Mouse (Mus musculus) hindbrain, postnatal 0 days (tissue): ENCODE measurements around the gene Syt1. TPM values are rescaled to one million over a fixed set of nuclear protein-coding genes. Genes with fewer than 3 reads are reported as not detected.

Source experiments
- ATAC-seq: fragments of 200-750 bp; cut with Nextera tagmentation; 2 replicates; pipeline ENCODE4 v1.8.0; 2017; ENCODE audit warnings: mild to moderate bottlenecking, moderate TSS enrichment, moderate library complexity
- DNase-seq: peaks from one replicate; pipeline ENCODE4 v3.0.0-alpha.2; 2015; ENCODE audit warnings: low spot score
- H3K27ac ChIP-seq: fragments of 300-500 bp; sonication (generic); 2 replicates; pipeline ENCODE4 v1.5.1; 2014; ENCODE audit warnings: mild to moderate bottlenecking
- H3K27me3 ChIP-seq: fragments of 300-500 bp; sonication (generic); 2 replicates; pipeline ENCODE4 v1.6.1; 2014; ENCODE audit warnings: low read length, mixed read lengths; ENCODE audit not compliant: insufficient read depth
- H3K36me3 ChIP-seq: fragments of 300-500 bp; sonication (generic); 2 replicates; pipeline ENCODE4 v1.6.1; 2014; ENCODE audit warnings: low read length, mixed read lengths; ENCODE audit not compliant: insufficient read depth
- H3K4me1 ChIP-seq: fragments of 300-500 bp; sonication (generic); 2 replicates; pipeline ENCODE4 v1.6.1; 2014; ENCODE audit warnings: antibody characterized with exemption, low read length, mixed read lengths; ENCODE audit not compliant: insufficient read depth
- H3K4me2 ChIP-seq: fragments of 300-500 bp; sonication (generic); 2 replicates; pipeline ENCODE4 v1.6.1; 2014; ENCODE audit warnings: low read depth, mild to moderate bottlenecking, low read length, moderate library complexity, mixed read lengths
- H3K4me3 ChIP-seq: fragments of 300-500 bp; sonication (generic); 2 replicates; pipeline ENCODE4 v1.5.1; 2014; ENCODE audit warnings: low read length
- H3K9ac ChIP-seq: fragments of 300-500 bp; sonication (generic); replicated peaks from 2 replicates; pipeline ENCODE4 v1.6.1; 2014; ENCODE audit warnings: mild to moderate bottlenecking, low read length, moderate library complexity, mixed read lengths
- H3K9me3 ChIP-seq: fragments of 300-500 bp; sonication (generic); 2 replicates; pipeline ENCODE4 v1.6.1; 2016; ENCODE audit warnings: low read length, mixed read lengths
- CTCF ChIP-seq: IDR thresholded peaks from 2 replicates; pipeline ENCODE4 v1.5.1; 2016; ENCODE audit warnings: antibody characterized with exemption, control low read depth, low read depth
- WGBS: fragments of 180-500 bp; shearing (Covaris S2); extraction: QIAGEN DNeasy Blood & Tissue Kit; methylation state at CpG from one replicate; pipeline ENCODE4 v1.1.7; 2014; 5-methylcytosine and 5-hydroxymethylcytosine counted together
- polyA plus RNA-seq: library from polyadenylated mRNA; unstranded; fragments of >200 nt; fragmentation: Nextera tagmentation; extraction: Ambion mirVana; gene quantifications from 2 replicates; pipeline ENCODE4 v1.2.1, GENCODE M21; 2015
- total RNA-seq: library from RNA; depleted of rRNA; stranded (reverse); fragments of >200 nt; gene quantifications from 2 replicates; pipeline ENCODE4 v1.2.3, GENCODE M21; 2014

Syt1 gene
- total and polyA plus RNA-seq, 2 experiments from 2014 or later: 96.1 to 147 TPM

GRCm38 (mm10) chr10:108534112-108534511, 476.7 kb downstream of the Syt1 start:
- no peak overlapping the region for H3K9ac ChIP-seq
- 76% methylated on average over 4 of the region's 4 CpGs for WGBS
- no peak overlapping the region for H3K4me3 ChIP-seq
- TF ChIP-seq CTCF: no peak
- H3K4me1 ChIP-seq: no peaks in the 10 kb centered on the region
- no peaks in the 10 kb centered on the region for H3K9me3 ChIP-seq
- no peak overlapping the region for H3K27ac ChIP-seq
- no peaks in the 10 kb centered on the region for H3K27me3 ChIP-seq
- no peaks in the 10 kb centered on the region for H3K36me3 ChIP-seq
- no peak for ATAC-seq
- no peak overlapping the region for H3K4me2 ChIP-seq
- DNase-seq: no peak

- Histone ChIP-seq H3K27ac (no peak overlapping the region), H3K27me3 (no peaks in the 10 kb centered on the region), H3K4me2 (no peak overlapping the region), H3K36me3 (no peaks in the 10 kb centered on the region), H3K4me1 (no peaks in the 10 kb centered on the region), H3K9ac (no peak overlapping the region), H3K9me3 (no peaks in the 10 kb centered on the region), H3K4me3 (no peak overlapping the region)
- TF ChIP-seq CTCF: no peak
- DNase-seq: no peak
- no peak for ATAC-seq
- WGBS: 83% methylated on average over 11 of the region's 11 CpGs
These were observed 477.9 kb downstream of the Syt1 start for GRCm38 (mm10) chr10:108532916-108533315.

DNA sequence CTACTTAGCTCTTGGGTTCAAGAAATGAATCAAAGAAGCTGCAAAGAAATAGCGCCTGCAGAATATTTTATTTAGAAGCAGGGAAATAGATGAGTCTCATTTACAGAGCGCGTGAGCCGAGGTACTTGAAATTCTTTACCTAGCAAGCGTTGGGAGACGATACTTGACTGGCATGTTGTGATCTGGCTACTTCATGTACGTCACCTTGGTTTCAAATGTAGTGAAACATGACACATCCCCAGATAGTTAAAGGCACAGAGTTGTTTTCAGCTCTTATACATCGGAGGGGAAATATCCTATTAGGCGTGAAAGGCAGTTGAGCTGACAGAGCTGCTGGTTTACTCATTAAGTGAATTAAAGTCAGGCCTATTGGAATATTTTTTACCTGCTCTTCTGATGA, 478.5 kb downstream of the Syt1 start:
- Histone ChIP-seq H3K4me2 (no peak overlapping the region), H3K27me3 (no peaks in the 10 kb centered on the region), H3K4me3 (no peak overlapping the region), H3K36me3 (no peaks in the 10 kb centered on the region), H3K9ac (no peak overlapping the region), H3K9me3 (no peaks in the 10 kb centered on the region), H3K27ac (no peak overlapping the region), H3K4me1 (no peaks in the 10 kb centered on the region)
- DNase-seq (no peak), ATAC-seq (no peak)
- 81% methylated on average over 9 of the region's 9 CpGs for WGBS
- no peak for TF ChIP-seq CTCF

- H3K4me3 ChIP-seq: no peak overlapping the region
- no peak for DNase-seq
- no peaks in the 10 kb centered on the region for H3K27me3 ChIP-seq
- H3K9ac ChIP-seq: no peak overlapping the region
- no peaks in the 10 kb centered on the region for H3K36me3 ChIP-seq
- H3K27ac ChIP-seq: no peak overlapping the region
- H3K9me3 ChIP-seq: no peaks in the 10 kb centered on the region
- ATAC-seq: no peak
- 43% methylated on average over 4 of the region's 4 CpGs for WGBS
- no peak overlapping the region for H3K4me2 ChIP-seq
- H3K4me1 ChIP-seq: no peaks in the 10 kb centered on the region
- TF ChIP-seq CTCF: no peak
These were observed 479.1 kb downstream of the Syt1 start for GRCm38 (mm10) chr10:108531641-108532040.

- no peaks in the 10 kb centered on the region for H3K36me3 ChIP-seq
- no peaks in the 10 kb centered on the region for H3K4me1 ChIP-seq
- no peaks in the 10 kb centered on the region for H3K9me3 ChIP-seq
- H3K4me3 ChIP-seq: no peak overlapping the region
- ATAC-seq (no peak), DNase-seq (no peak)
- 52% methylated on average over 4 of the region's 4 CpGs for WGBS
- TF ChIP-seq CTCF: no peak
- no peak overlapping the region for H3K9ac ChIP-seq
- no peak overlapping the region for H3K27ac ChIP-seq
- H3K4me2 ChIP-seq: no peak overlapping the region
- H3K27me3 ChIP-seq: no peaks in the 10 kb centered on the region
These were observed 479.7 kb downstream of the Syt1 start for GRCm38 (mm10) chr10:108531111-108531510.

GRCm38 (mm10) chr10:108528338-108528737, 482.4 kb downstream of the Syt1 start:
- Histone ChIP-seq H3K4me2 (no peak overlapping the region), H3K36me3 (no peaks in the 10 kb centered on the region), H3K9ac (no peak overlapping the region), H3K4me3 (no peak overlapping the region), H3K27me3 (no peaks in the 10 kb centered on the region), H3K4me1 (no peaks in the 10 kb centered on the region), H3K9me3 (no peaks in the 10 kb centered on the region), H3K27ac (no peak overlapping the region)
- TF ChIP-seq CTCF: no peak
- WGBS: 81% methylated on average over 7 of the region's 7 CpGs
- no peak for DNase-seq
- ATAC-seq: no peak

DNA sequence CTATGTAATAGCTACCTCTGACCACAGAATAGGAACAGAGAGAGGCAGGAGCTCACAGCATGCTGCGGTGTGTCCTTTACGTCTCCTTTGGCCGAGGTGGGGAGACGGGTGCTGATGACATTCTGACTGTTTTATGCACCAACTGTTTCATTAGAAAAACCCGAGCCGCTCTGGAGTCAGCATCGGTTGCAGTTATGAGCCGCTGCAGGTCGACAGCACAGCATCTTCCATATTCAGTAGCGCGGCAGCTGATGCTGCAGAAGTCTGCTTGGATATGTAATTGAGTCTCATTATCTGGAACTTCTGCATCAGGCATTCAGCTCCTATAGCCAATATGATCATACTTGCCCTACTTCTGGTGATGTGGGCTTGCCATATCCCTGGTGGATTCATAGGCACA, 485.3 kb downstream of the Syt1 start:
- no peaks in the 10 kb centered on the region for H3K27me3 ChIP-seq
- no peaks in the 10 kb centered on the region for H3K36me3 ChIP-seq
- H3K27ac ChIP-seq: no peak overlapping the region
- no peak for TF ChIP-seq CTCF
- H3K4me2 ChIP-seq: no peak overlapping the region
- DNase-seq (no peak), ATAC-seq (no peak)
- WGBS: 75% methylated on average over 11 of the region's 11 CpGs
- no peaks in the 10 kb centered on the region for H3K9me3 ChIP-seq
- H3K4me3 ChIP-seq: no peak overlapping the region
- no peak overlapping the region for H3K9ac ChIP-seq
- H3K4me1 ChIP-seq: no peaks in the 10 kb centered on the region
